8 mouse cellular contexts compared by ENCODE assay signal in the genomic region with DNA sequence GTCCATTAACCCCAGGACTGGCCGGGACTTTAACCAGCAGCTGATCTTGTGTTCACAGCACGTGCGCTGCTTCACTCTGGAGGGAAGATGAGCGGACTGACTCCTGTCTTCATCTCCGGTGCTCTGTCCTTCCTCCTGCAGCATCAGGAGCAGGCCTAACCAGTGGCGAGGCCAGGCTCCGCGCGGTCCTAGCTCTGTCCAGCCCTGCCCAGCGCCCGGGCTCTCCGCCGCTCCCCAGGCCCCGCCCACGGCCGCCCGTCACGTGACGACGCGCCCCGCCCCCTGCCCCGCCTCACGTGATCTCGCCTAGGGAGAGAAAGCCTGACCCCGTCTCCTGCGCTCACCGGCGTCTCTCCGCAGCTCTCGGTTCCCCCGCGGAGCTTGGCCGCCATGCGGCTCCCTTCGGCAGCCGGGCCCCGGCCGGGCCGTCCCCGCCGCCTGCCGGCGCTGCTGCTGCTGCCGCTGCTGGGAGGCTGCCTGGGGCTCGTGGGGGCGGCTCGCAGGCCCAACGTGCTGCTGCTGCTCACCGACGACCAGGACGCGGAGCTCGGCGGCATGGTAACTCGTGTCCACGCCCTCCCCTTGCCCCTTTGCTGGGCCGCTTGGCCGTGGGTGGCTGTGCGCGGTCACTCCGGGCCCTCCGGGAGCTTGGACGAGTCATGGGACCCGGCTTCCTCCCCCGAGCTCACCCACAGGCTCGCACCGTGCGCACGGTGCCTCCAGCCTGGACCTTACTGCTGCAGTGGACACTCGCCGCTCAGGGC. TPM values are rescaled to one million over a fixed set of nuclear protein-coding genes. Genes with fewer than 3 reads are reported as not detected.
DNase-seq lines count a peak whose midpoint lies in the region; ATAC-seq lines count a peak whose summit lies in the region.

TSS of gene Gns (plus strand) at position 290 of the 764 bp plus-strand sequence.

- H3K27me3 ChIP-seq in hindbrain, embryonic 13.5 days: no peaks in the 10 kb centered on the region

- 0 out of 2 replicates have a peak, but pooled peaks cover 3% of the 10 kb centered on the region for H3K9me3 ChIP-seq in hindbrain, embryonic 13.5 days

- peak within 1 kb of the TSS; percentile 86 for H3K27ac ChIP-seq in hindbrain, embryonic 13.5 days

- peaks cover 30% of the 10 kb centered on the region for H3K4me1 ChIP-seq in hindbrain, embryonic 13.5 days (replicated peaks)

- H3K36me3 ChIP-seq in hindbrain, embryonic 13.5 days: peaks cover 7% of the 10 kb centered on the region

- ATAC-seq in hindbrain, embryonic 13.5 days (ENCODE audit: low FRiP score): peak; percentile 98

- WGBS in hindbrain, embryonic 13.5 days: under 1% methylated on average over 70 of the region's 72 CpGs

- H3K4me3 ChIP-seq in hindbrain, embryonic 13.5 days: peak within 1 kb of the TSS; percentile 98

- H3K4me2 ChIP-seq in hindbrain, embryonic 13.5 days: peak within 1 kb of the TSS; percentile 82

- H3K9ac ChIP-seq in hindbrain, embryonic 13.5 days: peak within 1 kb of the TSS; percentile 94

- peak; percentile 74 for DNase-seq in R1 (ENCODE audit: low read depth, low spot score)
- peak; percentile 92 to 97 for DNase-seq in cerebellum, postnatal 25 days
- peak; percentile 61 to 75 for DNase-seq in frontal cortex, postnatal 25 days (ENCODE audit: low spot score in 2 of 2)
- peak; percentile 80 to 83 for DNase-seq in layer of hippocampus, postnatal 25 days (ENCODE audit: extremely low spot score in 1 of 2, low spot score in 1 of 2)
- DNase-seq in lung, postnatal 14 days: peak; percentile 92
- DNase-seq in ovary, postnatal 36 days (ENCODE audit: low spot score): peak; percentile 88
- peak; percentile 87 for DNase-seq in thymus, postnatal 14 days

RNA-seq across cellular contexts. Expression of gene Gns, which starts in this region (rescaled TPM):
- 41.3 and 42.6 TPM in 2 replicates for polyA plus RNA-seq in hindbrain, embryonic 13.5 days (2015; fragmentation: Nextera tagmentation; extraction: Ambion mirVana)
- total RNA-seq in layer of hippocampus, postnatal 25 days (2021): 10 to 100 TPM; 74.7 to 78.3 TPM

Comparison
In these comparisons a context has a peak if more than half of its experiments do, and no peak if none do; other contexts are left out.
1. Peak in every context shown above with its lines: DNase-seq, ATAC-seq, H3K4me3 ChIP-seq and H3K27ac ChIP-seq.